Mouse (Mus musculus): ENCODE results near the gene Aig1. TPM values are rescaled to one million over a fixed set of nuclear protein-coding genes. Genes with fewer than 3 reads are reported as not detected.

Aig1 gene
- polyA plus RNA-seq (2012; rRNA removed) = 5.3 and 6.0 TPM in 2 replicates

GRCm38 (mm10) chr10:13868371-13869321 is at the start of gene Aig1:
Gene Aig1, minus strand, starts transcription at chr10:13868980.

Other genes starting within 250 kb of the Aig1 start
- gene Hivep2, start 97.1 kb upstream of the Aig1 start, polyA plus RNA-seq (2012; rRNA removed) = 0.33 and 0.37 TPM in 2 replicates